Mouse (Mus musculus) neural tube, embryonic 11.5 days (tissue): ENCODE results near the gene Anpep. TPM values are rescaled to one million over a fixed set of nuclear protein-coding genes. Genes with fewer than 3 reads are reported as not detected.

Experiments
- ATAC-seq: fragments of 200-750 bp; cut with Nextera tagmentation; 2 replicates; pipeline ENCODE4 v1.8.0; 2017; ENCODE audit warnings: moderate number of reproducible peaks, mild to moderate bottlenecking, moderate TSS enrichment, moderate library complexity; ENCODE audit not compliant: insufficient read depth, low FRiP score, low TSS enrichment
- DNase-seq: peaks from one replicate; pipeline ENCODE4 v3.0.0-alpha.2; 2015; ENCODE audit warnings: low spot score
- H3K27ac ChIP-seq: fragments of 300-500 bp; sonication (generic); 2 replicates; pipeline ENCODE4 v1.5.1; 2014; ENCODE audit warnings: low read depth, mild to moderate bottlenecking, low read length
- H3K27me3 ChIP-seq: fragments of 300-500 bp; sonication (generic); 2 replicates; pipeline ENCODE4 v1.6.1; 2014; ENCODE audit warnings: mild to moderate bottlenecking, low read length, mixed read lengths; ENCODE audit not compliant: control insufficient read depth, insufficient read depth
- H3K36me3 ChIP-seq: fragments of 300-500 bp; sonication (generic); 2 replicates; pipeline ENCODE4 v1.6.1; 2014; ENCODE audit warnings: mild to moderate bottlenecking, low read length, moderate library complexity, mixed read lengths; ENCODE audit not compliant: control insufficient read depth, insufficient read depth
- H3K4me1 ChIP-seq: fragments of 300-500 bp; sonication (generic); 2 replicates; pipeline ENCODE4 v1.6.1; 2014; ENCODE audit warnings: low read length, mixed read lengths; ENCODE audit not compliant: control insufficient read depth, insufficient read depth
- H3K4me2 ChIP-seq: fragments of 300-500 bp; sonication (generic); 2 replicates; pipeline ENCODE4 v1.6.1; 2014; ENCODE audit warnings: low read depth, mild to moderate bottlenecking, moderate library complexity
- H3K4me3 ChIP-seq: fragments of 300-500 bp; sonication (generic); 2 replicates; pipeline ENCODE4 v1.5.1; 2014; ENCODE audit warnings: low read depth, low read length
- H3K9ac ChIP-seq: fragments of 300-500 bp; sonication (generic); 2 replicates; pipeline ENCODE4 v1.6.1; 2014; ENCODE audit warnings: mild to moderate bottlenecking, low read length
- H3K9me3 ChIP-seq: fragments of 300-500 bp; sonication (generic); 2 replicates; pipeline ENCODE4 v1.6.1; 2016; ENCODE audit warnings: low read length; ENCODE audit not compliant: control insufficient read depth
- WGBS: fragments of 180-500 bp; shearing (Covaris S2); extraction: QIAGEN DNeasy Blood & Tissue Kit; methylation state at CpG from one replicate; pipeline ENCODE4 v1.1.7; 2014; 5-methylcytosine and 5-hydroxymethylcytosine counted together
- polyA plus RNA-seq: library from polyadenylated mRNA; unstranded; fragments of >200 nt; fragmentation: Nextera tagmentation; extraction: Ambion mirVana; gene quantifications from 2 replicates; pipeline ENCODE4 v1.2.1, GENCODE M21; 2014

Anpep gene
- polyA plus RNA-seq, 1 experiment from 2014 or later = 7.1 TPM

DNA sequence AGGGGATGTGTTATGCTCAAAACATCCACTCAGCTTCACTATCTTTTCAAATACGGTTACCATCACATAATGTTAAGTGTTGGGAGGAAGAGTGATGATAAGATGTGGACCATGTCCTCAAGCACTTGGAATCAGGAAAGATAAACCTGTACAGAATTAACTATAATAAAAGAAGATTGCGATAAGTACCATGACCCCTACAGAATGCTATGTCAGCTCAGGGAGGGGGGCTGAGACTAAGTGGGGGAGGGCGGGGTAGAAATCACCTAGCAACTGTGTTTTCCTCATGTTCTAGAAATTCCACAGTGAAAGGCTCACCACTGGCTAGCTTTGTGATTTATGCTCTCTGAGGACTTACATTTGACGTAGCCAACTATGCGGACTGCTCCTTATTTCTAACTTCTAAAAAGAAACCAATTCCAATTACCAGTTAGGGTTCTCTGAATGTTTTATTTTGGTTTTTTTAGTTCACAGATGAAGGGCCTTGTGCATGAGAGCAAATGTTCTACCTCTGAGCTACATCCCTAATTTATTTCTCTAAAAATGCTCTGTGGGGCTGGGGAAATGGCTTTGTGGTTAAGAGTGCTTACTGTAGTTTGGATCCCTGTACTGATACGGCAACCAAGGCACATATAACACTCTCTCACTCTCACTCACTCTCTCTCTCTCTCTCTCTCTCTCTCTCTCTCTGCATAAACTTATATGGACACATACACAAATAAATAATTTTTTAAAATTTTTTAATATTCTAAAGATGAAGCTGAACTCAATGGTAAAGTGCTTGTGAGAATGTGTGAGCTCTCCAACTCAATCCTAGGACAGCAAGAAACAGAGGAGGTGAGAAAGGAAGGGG, 31.9 kb upstream of the Anpep start:
- ATAC-seq (no peak), DNase-seq (no peak)
- Histone ChIP-seq H3K27me3 (no peaks in the 10 kb centered on the region), H3K4me1 (no peaks in the 10 kb centered on the region), H3K4me2 (no peak overlapping the region), H3K4me3 (no peak overlapping the region), H3K9me3 (no peaks in the 10 kb centered on the region), H3K9ac (no peak overlapping the region), H3K36me3 (no peaks in the 10 kb centered on the region; the same call in 1 of the 2 replicates), H3K27ac (no peak overlapping the region)
- WGBS = 88% methylated on average over 6 of the region's 6 CpGs

DNA sequence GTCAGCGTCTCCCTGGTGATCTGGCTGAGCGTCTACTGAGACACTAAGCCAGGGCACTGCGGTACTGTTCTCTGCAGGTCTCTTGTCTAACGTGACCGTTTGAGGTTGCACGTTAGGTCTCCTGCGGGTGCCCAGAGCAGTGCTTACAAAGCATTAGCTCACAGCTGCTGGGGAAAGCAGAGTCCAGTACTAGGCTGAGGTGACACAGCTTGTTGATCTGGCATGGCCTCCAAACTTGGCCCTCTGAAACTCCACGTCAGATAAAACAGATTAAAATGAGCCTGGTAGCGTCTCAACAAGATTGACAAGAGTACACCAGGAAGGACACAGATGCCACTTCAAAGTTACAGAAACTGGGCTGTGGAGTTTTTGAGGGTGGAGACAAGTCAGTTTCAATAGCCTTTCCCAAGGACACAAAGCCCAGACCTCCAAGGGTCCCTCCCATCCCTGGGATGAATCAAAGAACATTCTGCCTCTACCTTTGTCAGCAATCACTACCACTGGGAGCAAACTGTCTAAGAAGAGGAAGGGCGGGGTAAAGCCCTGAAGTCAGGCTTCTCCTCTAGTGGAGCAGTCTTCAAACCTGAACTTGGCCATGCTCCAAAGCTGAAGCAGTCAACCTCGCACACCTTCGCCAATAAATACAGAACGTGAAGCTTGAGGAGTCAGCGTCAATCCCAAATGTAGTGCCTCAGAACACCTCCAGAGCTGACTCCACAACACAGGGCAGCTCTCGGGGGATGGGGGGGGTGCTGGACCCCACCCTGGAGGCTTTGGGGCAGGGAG, 29.8 kb upstream of the Anpep start:
- Histone ChIP-seq H3K27ac (no peak overlapping the region), H3K4me3 (no peak overlapping the region), H3K36me3 (no peaks in the 10 kb centered on the region; the same call in 1 of the 2 replicates), H3K27me3 (no peaks in the 10 kb centered on the region), H3K4me2 (no peak overlapping the region), H3K4me1 (no peaks in the 10 kb centered on the region), H3K9me3 (no peaks in the 10 kb centered on the region), H3K9ac (no peak overlapping the region)
- WGBS = 92% methylated on average over 15 of the region's 15 CpGs
- ATAC-seq (no peak), DNase-seq (no peak)

DNA sequence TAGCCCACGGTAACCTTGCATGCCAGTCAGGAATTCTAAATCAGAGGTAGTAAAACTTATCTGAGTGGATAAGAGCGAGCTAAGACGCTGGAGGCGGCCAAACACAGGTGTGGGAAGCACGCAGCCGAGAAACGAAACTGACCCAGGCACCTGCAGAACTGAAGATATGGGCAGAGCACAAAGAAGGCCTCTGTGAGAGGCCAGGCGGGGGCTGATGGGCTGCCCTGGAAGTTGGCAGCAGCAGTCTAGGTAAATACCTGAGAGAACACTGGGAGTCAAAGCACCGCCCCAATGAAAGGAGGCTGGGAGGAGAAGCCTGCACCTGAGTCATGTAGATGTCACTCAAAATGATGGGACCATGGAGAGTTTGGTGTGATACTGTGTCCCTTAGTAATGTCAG, 27.7 kb upstream of the Anpep start:
- DNase-seq (no peak), ATAC-seq (no peak)
- WGBS = 88% methylated on average over 9 of the region's 9 CpGs
- Histone ChIP-seq H3K27ac (no peak overlapping the region), H3K4me2 (no peak overlapping the region), H3K9ac (no peak overlapping the region), H3K36me3 (no peaks in the 10 kb centered on the region), H3K4me3 (no peak overlapping the region), H3K27me3 (no peaks in the 10 kb centered on the region), H3K9me3 (no peaks in the 10 kb centered on the region), H3K4me1 (no peaks in the 10 kb centered on the region)

DNA sequence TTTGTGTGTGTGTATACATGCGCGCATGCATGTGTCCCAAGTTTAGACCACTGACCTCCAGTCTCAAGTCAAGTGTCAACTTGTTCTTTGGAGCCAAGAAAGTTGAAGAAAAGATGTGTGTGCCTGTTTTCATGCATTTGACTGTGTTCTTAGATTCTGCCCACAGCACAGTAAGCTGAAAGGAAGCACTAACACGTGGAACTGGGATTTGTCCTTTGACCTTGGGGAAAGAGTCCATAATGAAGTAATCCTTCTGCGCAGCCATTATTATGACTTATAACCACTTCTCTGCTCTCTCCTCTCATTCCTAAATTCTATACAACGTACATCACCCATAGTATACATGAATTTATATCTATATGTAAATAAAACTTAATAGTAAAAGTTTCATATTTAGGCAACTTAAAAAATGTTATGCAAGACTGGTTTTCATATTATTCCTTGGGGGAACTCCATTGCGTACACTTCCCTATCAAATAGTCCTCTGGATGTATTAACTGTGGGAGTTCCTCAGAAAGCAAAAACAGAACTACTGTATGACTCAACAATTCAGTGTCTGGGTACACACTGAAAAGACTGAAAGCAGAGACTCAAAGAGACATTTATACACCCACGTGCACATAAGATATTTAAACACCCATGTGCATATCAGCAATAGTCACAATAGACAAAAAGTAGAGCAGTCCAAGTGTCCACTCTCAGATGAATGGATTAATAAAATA, 22.9 kb upstream of the Anpep start:
- Histone ChIP-seq H3K9ac (no peak overlapping the region), H3K4me1 (no peaks in the 10 kb centered on the region), H3K9me3 (no peaks in the 10 kb centered on the region), H3K36me3 (peaks cover 4% of the 10 kb centered on the region; the same call in 1 of the 2 replicates), H3K27ac (no peak overlapping the region), H3K4me2 (no peak overlapping the region), H3K4me3 (no peak overlapping the region), H3K27me3 (no peaks in the 10 kb centered on the region)
- 91% methylated on average over 7 of the region's 7 CpGs for WGBS
- ATAC-seq = no peak
- no peak for DNase-seq

DNA sequence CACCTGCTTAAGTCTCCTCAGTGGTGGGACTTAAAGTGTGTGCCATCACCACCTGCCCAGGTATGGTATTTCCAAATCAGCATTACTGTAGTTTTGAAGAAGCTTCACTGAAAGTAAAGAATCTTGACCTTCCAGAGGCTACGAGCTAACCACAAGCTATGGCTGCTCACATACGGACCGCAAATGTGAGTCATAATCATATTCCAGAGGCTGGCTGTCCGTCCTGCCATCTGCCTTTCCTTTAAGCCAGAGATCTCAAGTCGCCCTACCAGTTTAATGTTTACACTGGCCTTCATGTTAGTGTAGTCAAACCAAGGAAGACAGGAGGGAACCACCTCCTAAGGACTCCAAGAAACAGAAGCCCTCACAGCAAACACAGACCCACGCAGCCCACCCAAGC, 21.0 kb upstream of the Anpep start:
- Histone ChIP-seq H3K9me3 (no peaks in the 10 kb centered on the region), H3K9ac (no peak overlapping the region), H3K36me3 (peaks cover 4% of the 10 kb centered on the region; the same call in 1 of the 2 replicates), H3K4me2 (no peak overlapping the region), H3K4me3 (no peak overlapping the region), H3K27ac (no peak overlapping the region), H3K27me3 (no peaks in the 10 kb centered on the region), H3K4me1 (no peaks in the 10 kb centered on the region)
- ATAC-seq (no peak), DNase-seq (no peak)
- WGBS = 94% methylated on average over 6 of the region's 6 CpGs

DNA sequence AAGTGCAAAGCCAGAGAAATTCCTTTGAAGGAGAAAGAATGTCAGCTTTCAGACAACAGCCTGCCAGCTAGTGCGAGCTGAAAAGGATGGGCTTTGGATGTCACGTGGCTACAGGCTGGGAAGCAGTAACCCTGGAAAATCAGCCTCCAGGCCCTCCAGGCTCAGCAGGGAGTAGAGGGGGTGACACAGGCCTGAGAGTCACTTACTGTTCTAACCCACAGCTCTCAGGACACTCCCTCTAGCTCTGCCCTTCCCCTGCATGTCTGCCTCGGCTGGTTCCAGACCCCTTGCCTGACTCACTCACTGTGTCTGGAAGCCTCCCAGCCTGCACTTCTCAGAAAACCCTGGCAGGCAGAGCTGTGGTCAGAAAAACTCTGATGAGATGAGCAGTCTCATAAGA, 20.1 kb upstream of the Anpep start:
- H3K4me3 ChIP-seq = no peak overlapping the region
- H3K27ac ChIP-seq = no peak overlapping the region
- DNase-seq = no peak
- no peak for ATAC-seq
- H3K9ac ChIP-seq = no peak overlapping the region
- H3K36me3 ChIP-seq = peaks cover 4% of the 10 kb centered on the region; the same call in 1 of the 2 replicates
- H3K4me1 ChIP-seq = no peaks in the 10 kb centered on the region
- 37% methylated on average over 3 of the region's 3 CpGs for WGBS
- no peaks in the 10 kb centered on the region for H3K9me3 ChIP-seq
- no peak overlapping the region for H3K4me2 ChIP-seq
- H3K27me3 ChIP-seq = no peaks in the 10 kb centered on the region

DNA sequence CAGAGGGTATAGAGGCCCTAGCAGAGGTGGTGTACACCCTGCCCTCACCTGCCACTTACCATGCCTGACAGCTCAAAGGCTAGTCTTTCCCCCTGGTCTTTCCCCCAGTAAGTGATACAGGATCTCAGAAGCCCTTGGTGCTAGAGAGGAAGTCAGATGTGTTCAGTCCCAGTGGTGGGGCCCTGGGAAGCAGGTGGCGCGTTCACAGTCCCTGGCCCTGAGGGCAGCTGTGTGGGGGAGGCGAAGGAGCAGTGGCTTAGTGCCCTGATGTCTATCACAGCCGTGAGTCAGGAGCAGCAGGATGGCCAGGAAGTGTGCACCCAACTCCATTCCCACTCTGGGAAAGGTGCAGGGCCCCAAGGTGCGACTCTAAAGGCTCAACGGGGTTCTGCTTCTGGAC, 19.2 kb upstream of the Anpep start:
- no peak overlapping the region for H3K27ac ChIP-seq
- no peak overlapping the region for H3K9ac ChIP-seq
- WGBS = 87% methylated on average over 6 of the region's 6 CpGs
- no peaks in the 10 kb centered on the region for H3K9me3 ChIP-seq
- peaks cover 4% of the 10 kb centered on the region; the same call in 1 of the 2 replicates for H3K36me3 ChIP-seq
- no peak overlapping the region for H3K4me3 ChIP-seq
- H3K27me3 ChIP-seq = no peaks in the 10 kb centered on the region
- no peak overlapping the region for H3K4me2 ChIP-seq
- DNase-seq = no peak
- H3K4me1 ChIP-seq = no peaks in the 10 kb centered on the region
- ATAC-seq = no peak

DNA sequence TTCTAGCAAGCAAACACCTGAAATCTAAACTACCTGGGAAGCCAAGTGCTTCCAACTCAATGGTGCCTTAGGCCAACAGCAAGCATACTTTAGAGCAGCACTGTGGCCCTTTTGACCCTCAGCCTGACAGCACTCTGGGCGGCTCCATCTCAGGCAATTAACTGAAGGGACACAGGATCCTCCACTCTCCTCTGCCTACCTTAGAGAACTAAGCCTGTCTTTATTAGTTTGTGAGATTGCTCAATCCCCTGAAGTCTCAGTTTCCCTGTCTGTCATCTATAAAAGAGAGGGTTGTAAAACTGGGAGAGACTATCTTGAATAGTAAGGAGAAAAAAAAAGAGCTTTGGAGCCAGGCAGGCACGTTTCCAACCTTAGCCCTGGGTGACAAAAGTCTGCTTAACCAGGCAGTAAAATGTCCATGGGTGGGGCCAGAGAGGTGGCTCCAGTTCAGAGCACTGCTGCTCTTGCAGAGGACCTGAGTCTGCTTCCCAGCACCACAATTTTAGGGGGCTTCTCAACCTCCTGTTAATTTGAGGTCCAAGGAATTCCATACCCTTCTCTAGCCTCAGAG, 17.7 kb upstream of the Anpep start:
- peaks cover 4% of the 10 kb centered on the region; the same call in 1 of the 2 replicates for H3K36me3 ChIP-seq
- H3K27me3 ChIP-seq = no peaks in the 10 kb centered on the region
- no peaks in the 10 kb centered on the region for H3K9me3 ChIP-seq
- no peak overlapping the region for H3K4me3 ChIP-seq
- H3K9ac ChIP-seq = no peak overlapping the region
- DNase-seq = no peak
- H3K27ac ChIP-seq = no peak overlapping the region
- no peak overlapping the region for H3K4me2 ChIP-seq
- WGBS = 34% methylated on average over 2 of the region's 2 CpGs
- ATAC-seq = no peak
- H3K4me1 ChIP-seq = no peaks in the 10 kb centered on the region
